Mouse (Mus musculus) testis, postnatal 10 days (tissue): ENCODE data around the gene Zfp553.
"Not testable (repeated sequence)": the region's sequence is repeated elsewhere in the genome, so short reads cannot be mapped to it uniquely, and the experiment has no call there.

ENCODE experiments used
- DNase-seq: peaks from one replicate; pipeline ENCODE4 v3.0.0; 2021; ENCODE audit warnings: low spot score

Zfp553 gene

GRCm38 (mm10) chr7:127233368-127233749, 498 bp downstream of the Zfp553 start:
- no peak for DNase-seq

- no peak for DNase-seq
These were observed 904 bp downstream of the Zfp553 start for GRCm38 (mm10) chr7:127233765-127234164.

DNA sequence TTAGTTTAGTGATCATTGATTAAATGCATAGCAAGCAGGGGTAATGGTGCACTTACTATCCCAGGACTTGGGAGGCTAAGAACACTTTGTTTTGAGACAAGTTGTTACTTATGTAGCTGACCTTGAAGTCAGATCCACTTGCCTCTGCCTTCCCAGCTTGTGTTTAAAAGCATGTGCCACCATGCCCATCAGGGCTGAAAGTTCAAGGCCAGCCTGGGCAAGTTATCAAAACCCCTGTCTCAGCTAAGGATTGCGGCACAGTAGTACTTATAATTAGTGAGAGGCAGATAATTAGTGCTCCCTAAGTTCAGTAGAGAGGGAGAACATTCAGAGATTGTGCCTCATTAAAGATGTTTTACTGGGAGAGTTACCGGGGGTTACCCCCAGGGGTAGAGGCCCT, 1.9 kb downstream of the Zfp553 start:
- DNase-seq = no peak

GRCm38 (mm10) chr7:127243361-127243867, 10.6 kb downstream of the Zfp553 start:
- no peak for DNase-seq

- DNase-seq = peak; percentile 99
These were observed 11.2 kb downstream of the Zfp553 start, which contains the start of gene Zfp771 for GRCm38 (mm10) chr7:127243870-127244657. Gene Zfp771, plus strand, starts transcription at chr7:127244274.

DNA sequence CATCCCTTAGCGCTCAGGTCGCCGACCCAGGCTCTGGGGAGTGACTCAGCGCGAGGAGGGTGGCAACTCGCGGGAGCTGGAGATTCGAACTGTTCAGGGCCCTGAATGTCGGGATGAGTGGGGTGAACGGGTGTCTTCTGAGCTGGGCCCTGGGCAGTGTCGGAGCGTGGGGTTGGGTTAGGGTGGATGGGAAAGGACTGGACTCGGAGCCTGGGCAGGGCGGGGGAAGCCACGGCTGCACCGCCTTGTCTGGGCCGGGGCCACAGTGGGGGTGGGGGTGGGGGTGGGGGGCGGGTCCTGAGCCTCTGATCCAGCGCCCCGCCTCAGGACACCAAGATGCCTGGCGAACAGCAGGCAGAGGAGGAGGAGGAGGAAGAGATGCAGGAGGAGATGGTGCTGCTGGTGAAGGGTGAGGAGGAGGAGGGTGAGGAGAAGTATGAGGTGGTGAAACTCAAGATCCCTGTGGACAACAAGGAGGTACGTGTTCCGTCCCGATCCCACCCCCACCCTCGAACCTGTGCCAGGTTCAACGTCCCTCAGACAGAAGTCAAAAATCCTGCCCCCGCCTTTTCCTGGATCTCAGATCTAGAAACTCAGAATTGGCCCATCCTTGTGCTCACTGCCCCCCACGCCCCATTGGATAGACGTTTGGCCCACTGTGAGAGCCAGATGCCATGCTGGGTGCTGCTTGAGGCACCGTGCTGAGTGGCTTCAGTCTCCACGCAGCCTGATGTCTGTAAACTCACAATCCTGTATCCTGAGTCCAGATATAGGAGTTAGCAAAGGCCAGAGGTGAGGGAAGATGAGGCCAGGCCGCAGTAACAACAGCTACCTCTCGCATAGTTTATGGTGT, 12.0 kb downstream of the Zfp553 start:
- no peak for DNase-seq

DNA sequence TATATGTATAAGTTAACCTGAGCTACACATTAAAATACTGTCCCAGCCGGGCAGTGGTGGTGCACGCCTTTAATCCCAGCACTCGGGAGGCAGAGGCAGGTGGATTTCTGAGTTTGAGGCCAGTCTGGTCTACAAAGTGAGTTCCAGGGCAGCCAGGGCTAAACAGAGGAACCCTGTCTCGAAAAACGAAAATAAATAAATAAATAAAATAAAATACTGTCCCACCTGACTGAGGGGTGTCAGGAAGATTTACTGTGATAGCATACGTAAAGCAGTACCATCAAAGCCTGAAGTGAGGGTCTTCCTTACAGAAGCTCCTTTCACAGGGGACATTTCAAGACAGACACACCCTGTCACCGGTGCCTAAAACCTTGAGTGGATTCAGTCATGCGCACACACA, 17.6 kb downstream of the Zfp553 start:
- DNase-seq = not testable (repeated sequence)

GRCm38 (mm10) chr7:127252414-127252813, 19.6 kb downstream of the Zfp553 start:
- no peak for DNase-seq

GRCm38 (mm10) chr7:127253341-127253740, 20.5 kb downstream of the Zfp553 start:
- DNase-seq = no peak

DNA sequence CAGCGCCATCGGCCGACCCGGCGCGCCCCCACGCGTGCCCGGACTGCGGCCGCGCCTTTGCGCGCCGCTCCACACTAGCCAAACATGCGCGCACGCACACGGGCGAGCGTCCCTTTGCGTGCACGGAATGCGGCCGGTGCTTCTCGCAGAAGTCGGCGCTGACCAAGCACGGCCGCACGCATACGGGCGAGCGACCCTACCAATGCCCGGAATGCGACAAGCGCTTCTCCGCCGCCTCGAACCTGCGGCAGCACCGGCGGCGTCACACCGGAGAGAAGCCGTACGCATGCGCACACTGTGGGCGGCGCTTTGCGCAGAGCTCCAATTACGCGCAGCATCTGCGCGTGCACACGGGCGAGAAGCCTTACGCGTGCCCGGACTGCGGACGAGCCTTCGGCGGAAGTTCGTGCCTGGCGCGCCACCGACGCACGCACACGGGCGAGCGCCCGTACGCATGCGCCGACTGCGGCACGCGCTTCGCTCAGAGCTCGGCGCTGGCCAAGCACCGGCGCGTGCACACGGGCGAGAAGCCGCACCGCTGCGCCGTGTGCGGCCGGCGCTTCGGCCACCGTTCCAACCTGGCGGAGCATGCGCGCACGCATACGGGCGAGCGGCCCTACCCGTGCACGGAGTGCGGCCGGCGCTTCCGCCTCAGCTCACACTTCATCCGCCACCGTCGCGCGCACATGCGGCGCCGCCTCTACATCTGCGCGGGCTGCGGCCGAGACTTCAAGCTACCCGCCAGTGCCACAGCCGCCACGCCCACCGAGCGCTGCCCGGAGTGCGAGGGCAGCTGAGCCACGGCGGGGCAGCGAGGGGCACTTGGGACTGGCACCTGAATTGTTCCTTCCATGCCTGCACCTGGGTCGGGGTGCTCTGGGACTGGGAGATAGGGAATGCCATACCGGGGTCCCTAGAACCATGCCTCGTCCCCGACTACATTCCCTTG, 21.2 kb downstream of the Zfp553 start:
- DNase-seq = peak; percentile 97

- no peak for DNase-seq
These were observed 22.1 kb downstream of the Zfp553 start for GRCm38 (mm10) chr7:127255008-127255407.

DNA sequence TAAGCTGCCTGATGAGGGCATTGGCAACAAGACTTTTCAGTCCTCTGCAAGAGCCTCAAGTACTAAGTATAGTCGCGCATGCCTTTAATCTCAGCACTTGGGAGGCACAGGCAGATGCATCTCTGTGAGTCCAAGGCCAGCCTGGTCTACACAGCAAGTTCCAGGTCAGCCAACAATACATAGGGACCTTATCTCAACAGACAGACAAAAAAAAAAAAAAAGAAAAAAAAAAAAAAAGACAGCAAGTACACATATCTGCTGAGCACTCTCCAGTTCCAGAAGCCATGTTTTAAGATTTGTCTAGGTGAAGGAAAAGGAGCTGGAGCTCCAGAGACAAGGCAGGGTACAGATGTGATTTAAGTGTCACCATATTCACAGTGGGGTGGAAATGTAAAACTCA, 23.1 kb downstream of the Zfp553 start:
- no peak for DNase-seq

GRCm38 (mm10) chr7:127256518-127256917, 23.7 kb downstream of the Zfp553 start:
- DNase-seq = no peak

DNA sequence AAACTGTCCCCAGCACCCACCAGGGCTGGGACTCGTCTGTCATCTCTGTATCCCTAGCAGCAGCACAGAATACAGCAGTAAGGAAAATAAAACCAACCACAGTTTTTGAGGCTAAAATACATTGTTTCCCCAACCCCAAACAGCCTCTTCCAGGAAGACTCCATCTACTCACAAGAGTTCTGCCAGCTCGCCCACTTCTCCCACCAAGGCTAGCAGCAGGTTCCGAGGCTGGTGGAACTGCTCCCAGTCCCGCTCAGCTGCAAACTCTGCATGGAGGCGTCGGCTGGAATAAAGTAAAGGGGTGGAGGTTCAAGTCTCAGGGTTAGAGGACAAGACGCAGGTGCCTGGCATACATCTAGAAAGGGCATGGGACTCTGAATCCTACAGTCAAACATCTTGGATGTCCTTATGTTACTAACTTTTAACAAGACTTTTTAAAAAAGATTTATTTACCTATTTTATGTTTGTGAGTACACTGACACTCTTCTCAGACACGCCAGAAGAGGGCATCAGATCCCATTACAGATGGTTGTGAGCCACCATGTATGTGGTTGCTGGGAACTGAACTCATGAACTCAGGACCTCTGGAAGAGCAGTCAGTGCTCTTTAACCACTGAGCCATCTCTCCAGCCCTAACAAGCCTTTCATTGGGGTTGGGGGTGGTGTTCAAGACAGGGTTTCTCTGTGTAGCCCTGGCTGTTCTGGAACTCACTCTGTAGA, 26.5 kb downstream of the Zfp553 start:
- DNase-seq = no peak

- DNase-seq = peak; percentile 97
These were observed 27.6 kb downstream of the Zfp553 start, which contains the start of gene Dctpp1 for GRCm38 (mm10) chr7:127260309-127261111. Gene Dctpp1, minus strand, starts transcription at chr7:127260709.

GRCm38 (mm10) chr7:127262218-127262961, 29.5 kb downstream of the Zfp553 start:
- DNase-seq = peak; percentile 56

DNA sequence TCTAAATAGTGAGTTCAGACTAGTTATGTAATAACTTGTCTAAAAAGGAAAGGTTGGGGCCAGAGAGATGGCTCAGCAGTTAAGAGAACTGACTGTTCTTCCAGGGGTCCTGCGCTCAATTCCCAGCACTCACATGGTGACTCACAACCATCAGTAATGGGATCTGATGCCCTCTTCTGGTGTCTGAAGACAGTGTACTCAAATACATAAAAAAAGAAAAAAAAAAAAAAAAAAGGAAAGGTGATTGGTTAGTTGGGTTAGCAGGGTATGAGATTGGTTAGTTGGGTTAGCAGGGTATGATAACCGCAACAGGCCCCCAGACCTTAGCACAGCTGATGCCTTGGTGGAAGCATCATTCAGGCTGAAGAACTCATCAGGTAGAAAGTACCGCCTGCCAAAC, 30.7 kb downstream of the Zfp553 start:
- no peak for DNase-seq

DNA sequence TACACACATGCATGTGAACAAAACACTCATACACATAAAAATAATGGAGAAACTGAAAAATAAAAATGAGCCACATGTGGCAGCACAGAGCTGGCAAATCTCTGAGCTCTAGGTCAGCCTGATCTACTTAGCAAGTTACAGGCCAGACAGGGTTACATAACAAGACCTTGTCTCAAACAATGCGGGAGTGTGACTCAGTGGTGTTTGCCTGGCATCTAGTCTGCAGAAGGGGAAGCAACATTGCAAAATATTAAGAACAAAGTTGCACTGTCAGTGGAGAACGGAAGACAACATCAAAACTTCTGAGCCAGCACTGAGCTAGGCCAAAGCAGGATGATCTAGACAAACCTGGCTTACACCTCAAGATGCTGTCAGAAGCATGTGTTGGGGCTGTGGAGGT, 37.4 kb downstream of the Zfp553 start:
- no peak for DNase-seq

GRCm38 (mm10) chr7:127270666-127271065, 37.8 kb downstream of the Zfp553 start:
- no peak for DNase-seq
